Mouse (Mus musculus) macrophage (primary cell): ENCODE results near the gene Romo1. TPM values are rescaled to one million over a fixed set of nuclear protein-coding genes. Genes with fewer than 3 reads are reported as not detected.

Experiments used
- H3K27ac ChIP-seq: fragments of 350-480 bp; formaldehyde crosslinking; 2 replicates; pipeline ENCODE4 v1.9.0; 2021
- H3K36me3 ChIP-seq: fragments of 350-480 bp; formaldehyde crosslinking; 2 replicates; pipeline ENCODE4 v1.9.0; 2021; ENCODE audit errors: inconsistent target
- H3K4me3 ChIP-seq: fragments of 350-480 bp; formaldehyde crosslinking; 2 replicates; pipeline ENCODE4 v1.9.0; 2021; ENCODE audit errors: inconsistent target
- H3K79me2 ChIP-seq: fragments of 350-480 bp; formaldehyde crosslinking; 2 replicates; pipeline ENCODE4 v1.9.0; 2021; ENCODE audit errors: inconsistent target
- WGBS: methylation state at CpG from one replicate; pipeline ENCODE4 v1.1.7; 2026; ENCODE audit warnings: inconsistent platforms; ENCODE audit not compliant: missing documents; 5-methylcytosine and 5-hydroxymethylcytosine counted together
- polyA plus RNA-seq: library from polyadenylated mRNA; stranded (reverse); fragments of 250-400 nt; gene quantifications from 3 replicates; pipeline ENCODE4 v1.2.4, GENCODE M21; 2018; ENCODE audit warnings: inconsistent platforms

The Romo1 gene
- polyA plus RNA-seq, 1 experiment from 2014 or later, result 73.4 TPM

- no peaks in the 10 kb centered on the region for H3K79me2 ChIP-seq
- no peak overlapping the region for H3K4me3 ChIP-seq
- no peak overlapping the region for H3K27ac ChIP-seq
- WGBS, result 90% methylated on average over 2 of the region's 2 CpGs
- no peaks in the 10 kb centered on the region for H3K36me3 ChIP-seq
Observed at GRCm38 (mm10) chr2:156191540-156191939, 47.7 kb downstream of the Romo1 start.

- WGBS, result 88% methylated on average over 2 of the region's 2 CpGs
- no peak overlapping the region for H3K27ac ChIP-seq
- H3K36me3 ChIP-seq, result no peaks in the 10 kb centered on the region
- peaks cover 1% of the 10 kb centered on the region for H3K79me2 ChIP-seq
- no peak overlapping the region for H3K4me3 ChIP-seq
Observed at GRCm38 (mm10) chr2:156192068-156192467, 48.2 kb downstream of the Romo1 start.

GRCm38 (mm10) chr2:156193066-156193862 is 49.4 kb downstream of the Romo1 start:
- Histone ChIP-seq H3K79me2 (peaks cover 13% of the 10 kb centered on the region), H3K36me3 (no peaks in the 10 kb centered on the region), H3K27ac (no peak overlapping the region), H3K4me3 (no peak overlapping the region)
- 93% methylated on average over 3 of the region's 3 CpGs for WGBS

- no peak overlapping the region for H3K27ac ChIP-seq
Observed at GRCm38 (mm10) chr2:156194571-156194970, 50.7 kb downstream of the Romo1 start.

More at GRCm38 (mm10) chr2:156194571-156194970, 50.7 kb downstream of the Romo1 start:
- H3K79me2 ChIP-seq, result peaks cover 27% of the 10 kb centered on the region
- H3K36me3 ChIP-seq, result no peaks in the 10 kb centered on the region
- H3K4me3 ChIP-seq, result no peak overlapping the region

Other genes starting within 250 kb of the Romo1 start
- 27.3 to 47.7 TPM (median 28.7 TPM) in 3 replicates for gene Uqcc1, start 213.7 kb upstream of the Romo1 start, polyA plus RNA-seq
- not detected in 3 replicates for gene Gm15557, start 203.3 kb upstream of the Romo1 start, polyA plus RNA-seq
- gene Gdf5, start 198.7 kb upstream of the Romo1 start, polyA plus RNA-seq, result not detected in 3 replicates
- 55.2 to 100 TPM (median 84.4 TPM) in 3 replicates for gene Cep250, start 187.6 kb upstream of the Romo1 start, polyA plus RNA-seq
- gene 6430550D23Rik, start 136.1 kb upstream of the Romo1 start, polyA plus RNA-seq, result 0.32 to 1.0 TPM (median 0.37 TPM) in 3 replicates
- 160 to 212 TPM (median 187 TPM) in 3 replicates for gene Ergic3, start 136.0 kb upstream of the Romo1 start, polyA plus RNA-seq
- not detected in 3 replicates for gene Fer1l4, start 91.1 kb upstream of the Romo1 start, polyA plus RNA-seq
- 0.35 TPM in 1 of 3 replicates, not detected in the others for gene Spag4, start 78.9 kb upstream of the Romo1 start, polyA plus RNA-seq
- 7.4 to 25.3 TPM (median 17.9 TPM) in 3 replicates for gene Cpne1, start 32.1 kb upstream of the Romo1 start, polyA plus RNA-seq
- 7.2 to 20.5 TPM (median 8.4 TPM) in 3 replicates for gene Rbm12, start 32.1 kb upstream of the Romo1 start, polyA plus RNA-seq
- 6.1 to 13.9 TPM (median 8.1 TPM) in 3 replicates for gene Gm28036, start 16.9 kb upstream of the Romo1 start, polyA plus RNA-seq
- 18.6 to 31.0 TPM (median 24.7 TPM) in 3 replicates for gene Nfs1, start 147 bp downstream of the Romo1 start, polyA plus RNA-seq
- gene Rbm39, start 36.2 kb downstream of the Romo1 start, polyA plus RNA-seq, result 158 to 239 TPM (median 203 TPM) in 3 replicates
- 30.3 to 83.9 TPM (median 31.8 TPM) in 3 replicates for gene Phf20, start 52.4 kb downstream of the Romo1 start, polyA plus RNA-seq
- 3.1 to 3.9 TPM (median 3.3 TPM) in 3 replicates for gene Cnbd2, start 168.3 kb downstream of the Romo1 start, polyA plus RNA-seq
- 12.2 to 134 TPM (median 90.1 TPM) in 3 replicates for gene Scand1, start 168.7 kb downstream of the Romo1 start, polyA plus RNA-seq